Mouse (Mus musculus): ENCODE measurements at regions not wholly inside any gene's neighbourhood (a gene's known extent, or its start where the extent isn't known, plus 50 kb on each side); places are given as distances from the start of the nearest gene placed in this dataset.
"Not testable (repeated sequence)": the region's sequence is repeated elsewhere in the genome, so short reads cannot be mapped to it uniquely, and the experiment has no call there.

GRCm38 (mm10) chr10:117562850-117563248 lies 66.5 kb upstream of the Cpm start:
- TF ChIP-seq CTCF (conservative IDR thresholded peaks at IDR 0.05; ENCODE audit: insufficient read depth, insufficient read length, low read depth, low read length); POLR2A (IDR thresholded peaks at IDR 0.05; ENCODE audit: low read depth, low read length): not testable (repeated sequence)

All from kidney, adult 2 months (tissue).